Mouse (Mus musculus) myocyte (in vitro differentiated cells): ENCODE results near the gene Adgra1.

Experiments
- CEBPB ChIP-seq: IDR thresholded peaks from 2 replicates; pipeline ENCODE4 v1.6.1; 2011; ENCODE audit warnings: mild to moderate bottlenecking, moderate library complexity; ENCODE audit not compliant: poor library complexity, insufficient read depth, severe bottlenecking
- POLR2A ChIP-seq: IDR thresholded peaks from one replicate; pipeline ENCODE4 v1.6.1; 2011; ENCODE audit warnings: low read depth, mild to moderate bottlenecking, control low read depth, moderate library complexity; ENCODE audit not compliant: insufficient read length
- TCF3 ChIP-seq: IDR thresholded peaks from one replicate; pipeline ENCODE4 v1.6.1; 2011; ENCODE audit warnings: low read depth, control low read depth; ENCODE audit not compliant: insufficient read length

DNA sequence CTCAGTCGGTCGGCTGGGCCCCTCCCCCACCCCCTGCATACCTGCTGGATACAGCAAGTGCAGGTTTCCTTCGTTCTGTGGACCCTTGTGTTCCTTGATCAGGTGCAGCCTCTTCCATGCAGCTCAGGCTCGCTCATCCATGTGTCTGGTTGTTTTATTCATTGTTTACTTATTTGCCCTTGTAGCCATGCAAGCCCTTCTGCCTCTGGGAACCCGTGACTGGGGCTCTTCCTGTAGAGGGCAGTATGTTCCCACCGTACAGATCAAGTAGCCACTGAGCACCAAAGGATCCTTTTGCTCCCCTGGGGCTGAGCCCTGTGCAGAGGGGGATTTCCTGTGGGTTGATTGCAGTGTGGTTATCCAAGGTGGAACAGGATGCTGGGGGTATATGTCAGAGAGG, 71.7 kb downstream of the Adgra1 start:
- no peak for TF ChIP-seq TCF3
- TF ChIP-seq POLR2A: no peak
- no peak for TF ChIP-seq CEBPB
